Mouse (Mus musculus): ENCODE measurements at regions not wholly inside any gene's neighbourhood (a gene's known extent, or its start where the extent isn't known, plus 50 kb on each side); places are given as distances from the start of the nearest gene placed in this dataset.

DNA sequence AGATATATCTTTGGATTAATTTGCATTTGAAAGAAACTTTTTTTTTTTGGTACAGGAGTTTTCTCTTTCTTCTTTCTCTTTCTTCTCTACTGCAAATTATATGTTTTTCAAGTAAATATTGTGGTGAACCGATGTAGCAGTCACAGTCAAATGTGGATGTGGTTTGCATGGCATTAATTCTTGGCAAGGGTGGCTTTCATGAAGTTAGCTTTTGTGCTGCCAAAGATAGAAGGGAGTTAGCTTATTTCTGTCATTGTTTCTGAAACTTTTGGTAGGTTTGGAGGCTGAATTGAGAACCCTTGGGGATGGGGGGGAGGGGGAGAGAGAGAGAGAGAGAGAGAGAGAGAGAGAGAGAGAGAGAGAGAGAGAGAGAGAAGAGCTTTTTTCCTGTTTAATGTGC is 166.1 kb upstream of the Ubash3b start:
- H3K9ac ChIP-seq, result no peak overlapping the region
- H3K27ac ChIP-seq (replicated peaks), result no peak overlapping the region
- H3K9me3 ChIP-seq (replicated peaks), result no peaks in the 10 kb centered on the region
- no peaks in the 10 kb centered on the region for H3K36me3 ChIP-seq (replicated peaks)
- H3K4me2 ChIP-seq, result no peak overlapping the region
- H3K4me3 ChIP-seq (replicated peaks), result no peak overlapping the region
- H3K4me1 ChIP-seq (replicated peaks), result no peaks in the 10 kb centered on the region
- ATAC-seq (ENCODE audit: insufficient read depth), result no peak
- H3K27me3 ChIP-seq, result no peaks in the 10 kb centered on the region
- 42% methylated on average over 1 of the region's 1 CpGs for WGBS (ENCODE audit: insufficient replicate concordance)

DNA sequence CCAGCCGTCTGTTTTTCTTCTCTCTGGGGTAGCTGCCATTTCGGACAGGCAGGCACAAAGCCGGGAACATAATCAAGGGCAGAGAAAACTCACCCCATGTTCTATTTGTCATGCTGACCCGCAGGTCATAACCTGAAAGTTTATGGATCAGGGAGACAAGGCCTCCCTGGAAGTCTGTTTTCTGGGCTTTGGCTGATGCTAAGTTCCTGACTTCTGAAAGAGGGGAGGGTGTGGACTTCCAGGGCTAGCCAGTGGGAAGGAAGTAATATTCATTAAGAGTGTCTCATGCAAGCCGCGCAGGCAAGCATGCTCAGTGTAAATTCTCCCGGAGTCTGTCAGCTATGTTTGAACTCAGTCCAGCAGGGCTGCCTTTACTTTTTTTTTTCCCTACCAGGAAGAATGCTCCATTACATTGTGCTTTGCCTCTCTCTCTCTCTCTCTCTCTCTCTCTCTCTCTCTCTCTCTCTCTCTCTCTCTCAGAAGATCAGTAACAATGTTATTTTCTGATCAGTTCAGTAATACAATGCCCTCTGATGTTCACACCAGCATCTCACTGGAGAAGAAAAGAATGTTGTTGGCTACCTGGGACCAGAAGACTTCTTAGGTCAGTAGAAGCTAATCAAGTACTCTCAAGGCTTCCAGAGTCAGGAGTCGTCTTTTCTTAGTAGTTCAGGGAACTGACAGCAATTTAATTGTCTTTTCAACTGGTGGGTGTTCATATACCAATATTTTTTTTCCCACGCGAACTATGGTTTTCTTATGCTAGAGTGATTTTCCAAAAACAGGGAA is 165.5 kb upstream of the Ubash3b start:
- no peaks in the 10 kb centered on the region for H3K9me3 ChIP-seq (replicated peaks)
- no peak overlapping the region for H3K27ac ChIP-seq (replicated peaks)
- H3K4me2 ChIP-seq, result no peak overlapping the region
- no peaks in the 10 kb centered on the region for H3K4me1 ChIP-seq (replicated peaks)
- H3K4me3 ChIP-seq (replicated peaks), result no peak overlapping the region
- H3K27me3 ChIP-seq, result no peaks in the 10 kb centered on the region
- ATAC-seq (ENCODE audit: insufficient read depth), result no peak
- no peak overlapping the region for H3K9ac ChIP-seq
- no peaks in the 10 kb centered on the region for H3K36me3 ChIP-seq (replicated peaks)
- WGBS (ENCODE audit: insufficient replicate concordance), result 36% methylated on average over 10 of the region's 10 CpGs

DNA sequence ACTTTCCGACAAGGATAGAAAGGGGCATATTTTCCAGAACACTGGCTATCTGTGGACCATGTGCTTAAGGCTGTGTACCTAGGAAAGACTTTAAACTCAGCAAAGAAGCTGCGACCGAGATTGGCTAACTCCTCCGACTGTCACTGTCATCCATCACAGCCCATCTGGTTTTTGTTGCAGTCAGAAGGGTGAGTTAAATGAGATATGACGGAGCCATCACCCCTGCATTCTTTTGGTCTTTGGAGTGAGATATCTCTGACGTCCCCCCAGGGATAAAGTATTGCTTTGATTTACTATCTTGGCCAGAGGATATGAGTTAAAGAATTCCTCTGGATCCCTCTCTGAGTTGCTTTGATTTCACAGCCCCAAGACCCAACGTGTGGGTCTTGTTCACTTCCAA is 160.0 kb upstream of the Ubash3b start:
- Histone ChIP-seq H3K4me2 (no peak overlapping the region), H3K9ac (no peak overlapping the region), H3K36me3 (replicated peaks) (no peaks in the 10 kb centered on the region), H3K27ac (replicated peaks) (no peak overlapping the region), H3K9me3 (replicated peaks) (no peaks in the 10 kb centered on the region), H3K4me3 (replicated peaks) (no peak overlapping the region), H3K27me3 (no peaks in the 10 kb centered on the region), H3K4me1 (replicated peaks) (no peaks in the 10 kb centered on the region)
- no peak for ATAC-seq (ENCODE audit: insufficient read depth)
- 49% methylated on average over 7 of the region's 7 CpGs for WGBS (ENCODE audit: insufficient replicate concordance)

GRCm38 (mm10) chr9:41319066-41319465 is 157.6 kb upstream of the Ubash3b start:
- H3K27me3 ChIP-seq, result no peaks in the 10 kb centered on the region
- no peaks in the 10 kb centered on the region for H3K4me1 ChIP-seq (replicated peaks)
- H3K36me3 ChIP-seq (replicated peaks), result no peaks in the 10 kb centered on the region
- no peak overlapping the region for H3K4me3 ChIP-seq (replicated peaks)
- ATAC-seq (ENCODE audit: insufficient read depth), result no peak
- H3K27ac ChIP-seq (replicated peaks), result no peak overlapping the region
- WGBS (ENCODE audit: insufficient replicate concordance), result 39% methylated on average over 2 of the region's 2 CpGs
- no peak overlapping the region for H3K4me2 ChIP-seq
- no peak overlapping the region for H3K9ac ChIP-seq
- no peaks in the 10 kb centered on the region for H3K9me3 ChIP-seq (replicated peaks)

- H3K9ac ChIP-seq, result no peak overlapping the region
- H3K4me2 ChIP-seq, result no peak overlapping the region
- peaks cover 21% of the 10 kb centered on the region for H3K27me3 ChIP-seq
- no peak overlapping the region for H3K4me3 ChIP-seq (replicated peaks)
- no peaks in the 10 kb centered on the region for H3K4me1 ChIP-seq (replicated peaks)
- no peaks in the 10 kb centered on the region for H3K36me3 ChIP-seq (replicated peaks)
- no peak overlapping the region for H3K27ac ChIP-seq (replicated peaks)
- H3K9me3 ChIP-seq (replicated peaks), result no peaks in the 10 kb centered on the region
- no peak for ATAC-seq (ENCODE audit: insufficient read depth)
Observed at GRCm38 (mm10) chr9:41306229-41306628, 144.7 kb upstream of the Ubash3b start.

GRCm38 (mm10) chr9:41303494-41303828 is 142.0 kb upstream of the Ubash3b start:
- H3K27ac ChIP-seq (replicated peaks), result no peak overlapping the region
- no peak overlapping the region for H3K9ac ChIP-seq
- no peak for ATAC-seq (ENCODE audit: insufficient read depth)
- H3K27me3 ChIP-seq, result peaks cover 21% of the 10 kb centered on the region
- no peaks in the 10 kb centered on the region for H3K36me3 ChIP-seq (replicated peaks)
- H3K4me3 ChIP-seq (replicated peaks), result no peak overlapping the region
- no peak overlapping the region for H3K4me2 ChIP-seq
- no peaks in the 10 kb centered on the region for H3K4me1 ChIP-seq (replicated peaks)
- H3K9me3 ChIP-seq (replicated peaks), result no peaks in the 10 kb centered on the region
- 53% methylated on average over 3 of the region's 3 CpGs for WGBS (ENCODE audit: insufficient replicate concordance)

- WGBS (ENCODE audit: insufficient replicate concordance), result 56% methylated on average over 8 of the region's 8 CpGs
- Histone ChIP-seq H3K36me3 (replicated peaks) (no peaks in the 10 kb centered on the region), H3K27me3 (peaks cover 21% of the 10 kb centered on the region), H3K4me3 (replicated peaks) (no peak overlapping the region), H3K4me2 (no peak overlapping the region), H3K27ac (replicated peaks) (no peak overlapping the region), H3K9me3 (replicated peaks) (no peaks in the 10 kb centered on the region), H3K9ac (no peak overlapping the region), H3K4me1 (replicated peaks) (no peaks in the 10 kb centered on the region)
- ATAC-seq (ENCODE audit: insufficient read depth), result no peak
Observed at GRCm38 (mm10) chr9:41302809-41303493, 141.5 kb upstream of the Ubash3b start.

DNA sequence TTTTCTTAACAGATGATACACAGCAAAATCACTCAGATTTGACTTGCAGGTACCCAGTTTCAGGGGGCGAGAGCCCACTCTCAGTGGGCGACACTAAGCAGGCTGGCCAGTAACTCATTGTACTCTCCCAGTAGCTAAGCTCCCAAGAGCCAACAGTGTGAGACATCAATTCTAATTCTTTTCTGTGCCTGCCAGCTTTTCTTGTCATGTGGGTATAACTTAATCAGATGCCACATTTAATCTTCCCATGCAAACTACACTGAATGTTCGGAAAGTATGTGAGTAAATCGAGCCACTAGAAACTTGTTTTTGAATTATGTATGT is 124.6 kb upstream of the Ubash3b start:
- no peak for ATAC-seq (ENCODE audit: insufficient read depth)
- Histone ChIP-seq H3K9me3 (replicated peaks) (no peaks in the 10 kb centered on the region), H3K9ac (no peak overlapping the region), H3K4me2 (no peak overlapping the region), H3K4me1 (replicated peaks) (no peaks in the 10 kb centered on the region), H3K27me3 (no peaks in the 10 kb centered on the region), H3K4me3 (replicated peaks) (no peak overlapping the region), H3K27ac (replicated peaks) (no peak overlapping the region), H3K36me3 (replicated peaks) (no peaks in the 10 kb centered on the region)
- 63% methylated on average over 4 of the region's 4 CpGs for WGBS (ENCODE audit: insufficient replicate concordance)

GRCm38 (mm10) chr9:41285266-41286144 is 124.0 kb upstream of the Ubash3b start:
- H3K27me3 ChIP-seq, result no peaks in the 10 kb centered on the region
- no peak overlapping the region for H3K4me2 ChIP-seq
- no peaks in the 10 kb centered on the region for H3K36me3 ChIP-seq (replicated peaks)
- no peak overlapping the region for H3K4me3 ChIP-seq (replicated peaks)
- no peaks in the 10 kb centered on the region for H3K4me1 ChIP-seq (replicated peaks)
- no peak overlapping the region for H3K9ac ChIP-seq
- H3K9me3 ChIP-seq (replicated peaks), result no peaks in the 10 kb centered on the region
- ATAC-seq (ENCODE audit: insufficient read depth), result no peak
- H3K27ac ChIP-seq (replicated peaks), result no peak overlapping the region
- 52% methylated on average over 8 of the region's 8 CpGs for WGBS (ENCODE audit: insufficient replicate concordance)

- Histone ChIP-seq H3K9ac (no peak overlapping the region), H3K36me3 (replicated peaks) (no peaks in the 10 kb centered on the region), H3K4me3 (replicated peaks) (no peak overlapping the region), H3K9me3 (replicated peaks) (no peaks in the 10 kb centered on the region), H3K27ac (replicated peaks) (no peak overlapping the region), H3K27me3 (peaks cover 19% of the 10 kb centered on the region), H3K4me1 (replicated peaks) (no peaks in the 10 kb centered on the region), H3K4me2 (no peak overlapping the region)
- WGBS (ENCODE audit: insufficient replicate concordance), result 56% methylated on average over 2 of the region's 2 CpGs
- no peak for ATAC-seq (ENCODE audit: insufficient read depth)
Observed at GRCm38 (mm10) chr9:41277726-41278125, 116.2 kb upstream of the Ubash3b start.

- no peak overlapping the region for H3K4me2 ChIP-seq
- 17% methylated on average over 13 of the region's 13 CpGs for WGBS (ENCODE audit: insufficient replicate concordance)
- H3K36me3 ChIP-seq (replicated peaks), result no peaks in the 10 kb centered on the region
- no peak for ATAC-seq (ENCODE audit: insufficient read depth)
- H3K27me3 ChIP-seq, result peaks cover 27% of the 10 kb centered on the region
- no peak overlapping the region for H3K27ac ChIP-seq (replicated peaks)
- no peaks in the 10 kb centered on the region for H3K4me1 ChIP-seq (replicated peaks)
- no peaks in the 10 kb centered on the region for H3K9me3 ChIP-seq (replicated peaks)
- H3K9ac ChIP-seq, result no peak overlapping the region
- no peak overlapping the region for H3K4me3 ChIP-seq (replicated peaks)
Observed at GRCm38 (mm10) chr9:41273839-41274271, 112.4 kb upstream of the Ubash3b start.
